9 mouse cellular contexts compared by ENCODE assay signal in genomic region chr1:164453739-164454138, GRCm38 (mm10). TPM values are rescaled to one million over a fixed set of nuclear protein-coding genes. Genes with fewer than 3 reads are reported as not detected.
DNase-seq lines count a peak whose midpoint lies in the region; ATAC-seq and TF ChIP-seq lines count a peak whose summit lies in the region.
"Had no signal": no experiment of that assay in that cellular context is flagged by ENCODE, and none has a peak within 500 bp of the region (broad histone marks: within the 10 kb centered on the region; RNA-seq: fewer than 3 reads in every experiment).

No protein-coding gene starts in this region.

- no peak for DNase-seq in heart, postnatal 36 days
- peak; percentile 57 to 66 for DNase-seq in spleen, postnatal 36 days (ENCODE audit: low spot score in 2 of 2)
- no peak for DNase-seq in spleen, postnatal 4 days (ENCODE audit: low spot score in 2 of 2)
- DNase-seq in midbrain, postnatal 0 days (ENCODE audit: low spot score): no peak
- peak; percentile 72 for DNase-seq in thymus, postnatal 4 days
- no peak for DNase-seq in retina, embryonic 14.5 days (ENCODE audit: low spot score)
- no peak for DNase-seq in embryo, embryonic 11 days
- DNase-seq: liver, embryonic 13.5 days had no signal

- intact Hi-C loops in heart, postnatal 36 days (cut with DNase I): loop anchor here (10.0 kb wide), 1 partner anchor 671 kb away; no protein-coding TSS in a partner anchor

- no peaks in the 10 kb centered on the region for H3K9me3 ChIP-seq in heart, embryonic 14.5 days (ENCODE audit: control insufficient read depth, low read length)
- no peaks in the 10 kb centered on the region for H3K9me3 ChIP-seq in midbrain, postnatal 0 days (ENCODE audit: low read length)
- H3K9me3 ChIP-seq: liver, embryonic 13.5 days had no signal

- peak overlapping the region in 1 of 2 experiments; percentile 92; a peak in 2 of 4 replicates for H3K4me3 ChIP-seq in heart, embryonic 14.5 days (ENCODE audit: control insufficient read depth in 1 of 2, insufficient read depth in 1 of 2, low read depth in 1 of 2, low read length in 2 of 2)
- peak overlapping the region; percentile 83; the same call in 1 of the 2 replicates for H3K4me3 ChIP-seq in midbrain, postnatal 0 days (ENCODE audit: low read depth, low read length)
- H3K4me3 ChIP-seq: liver, embryonic 13.5 days had no signal

- H3K36me3 ChIP-seq in heart, embryonic 14.5 days (ENCODE audit: control insufficient read depth, insufficient read depth, low read length): peaks cover 55% of the 10 kb centered on the region
- peaks cover 35% of the 10 kb centered on the region for H3K36me3 ChIP-seq in midbrain, postnatal 0 days (ENCODE audit: insufficient read depth, low read length)
- H3K36me3 ChIP-seq: liver, embryonic 13.5 days had no signal

- ATAC-seq in heart, embryonic 14.5 days (ENCODE audit: insufficient number of reproducible peaks, insufficient read depth, low FRiP score, low read depth): no peak
- ATAC-seq in midbrain, postnatal 0 days (ENCODE audit: low FRiP score): no peak

- H3K9ac ChIP-seq in heart, embryonic 14.5 days (ENCODE audit: low read length): peak overlapping the region; percentile 99
- H3K9ac ChIP-seq in midbrain, postnatal 0 days (replicated peaks; ENCODE audit: low read length, poor library complexity, severe bottlenecking): no peak overlapping the region
- H3K9ac ChIP-seq: liver, embryonic 13.5 days had no signal

- H3K27me3 ChIP-seq in heart, embryonic 14.5 days (ENCODE audit: control insufficient read depth, insufficient read depth, low read length): no peaks in the 10 kb centered on the region; the same call in 1 of the 2 replicates
- no peaks in the 10 kb centered on the region for H3K27me3 ChIP-seq in midbrain, postnatal 0 days (ENCODE audit: insufficient read depth, low read length)

- peak overlapping the region in 1 of 2 experiments; percentile 56; a peak in 2 of 4 replicates for H3K27ac ChIP-seq in heart, embryonic 14.5 days (replicated peaks in 1 of 2; ENCODE audit: control insufficient read depth in 1 of 2, insufficient read depth in 1 of 2, low read depth in 2 of 2, low read length in 2 of 2)
- H3K27ac ChIP-seq in midbrain, postnatal 0 days (ENCODE audit: low read depth, low read length): no peak overlapping the region
- H3K27ac ChIP-seq: liver, embryonic 13.5 days had no signal

- peak overlapping the region; percentile 80 for H3K4me2 ChIP-seq in heart, embryonic 14.5 days (ENCODE audit: low read length)
- peak overlapping the region; percentile 66; the same call in 1 of the 2 replicates for H3K4me2 ChIP-seq in midbrain, postnatal 0 days (ENCODE audit: low read depth, low read length, poor library complexity, severe bottlenecking)
- H3K4me2 ChIP-seq: liver, embryonic 13.5 days had no signal

- no peak for TF ChIP-seq CTCF in midbrain, postnatal 0 days (IDR thresholded peaks at IDR 0.05)

- peaks cover 22 to 62% of the 10 kb centered on the region in 2 experiments for H3K4me1 ChIP-seq in heart, embryonic 14.5 days (ENCODE audit: control insufficient read depth in 2 of 2, insufficient read depth in 2 of 2, low read length in 2 of 2)
- no peaks in the 10 kb centered on the region for H3K4me1 ChIP-seq in midbrain, postnatal 0 days (ENCODE audit: insufficient read depth, low read length)

- 68% methylated on average over 5 of the region's 5 CpGs for whole genome bisulfite sequencing in heart, embryonic 14.5 days
- WGBS in midbrain, postnatal 0 days: 74% methylated on average over 5 of the region's 5 CpGs

RNA-seq across cellular contexts. Expression of gene Atp1b1, which starts 4.4 kb away (rescaled TPM):
- polyA plus RNA-seq in heart, embryonic 14.5 days (2014; fragmentation: Nextera tagmentation; extraction: Ambion mirVana): 303 and 312 TPM in 2 replicates
- 100 to 1,000 TPM; 382 to 399 TPM for total RNA-seq in heart, postnatal 36 days (2021)
- total RNA-seq in midbrain, postnatal 0 days (2014; rRNA removed): 328 and 361 TPM in 2 replicates
- 530 and 541 TPM in 2 replicates for polyA plus RNA-seq in midbrain, postnatal 0 days (2015; fragmentation: Nextera tagmentation; extraction: Ambion mirVana)

Comparison
In these comparisons a context has a peak if more than half of its experiments do, and no peak if none do; other contexts are left out.
1. DNase-seq: peak in spleen, postnatal 36 days (2 of 2) and thymus, postnatal 4 days (single experiment); none in heart, postnatal 36 days (0 of 2), spleen, postnatal 4 days (0 of 2), midbrain, postnatal 0 days (single experiment), retina, embryonic 14.5 days (single experiment) and embryo, embryonic 11 days (single experiment).